Mouse (Mus musculus) lung, embryonic 14.5 days (tissue): ENCODE measurements around the gene Rgcc. TPM values are rescaled to one million over a fixed set of nuclear protein-coding genes. Genes with fewer than 3 reads are reported as not detected.

ENCODE experiments used
- ATAC-seq: fragments of 200-750 bp; cut with Nextera tagmentation; 2 replicates; pipeline ENCODE4 v1.8.0; 2017; ENCODE audit warnings: mild to moderate bottlenecking, moderate TSS enrichment, moderate library complexity; ENCODE audit not compliant: insufficient read depth
- DNase-seq: peaks from one replicate; pipeline ENCODE4 v3.0.0-alpha.2; 2015
- H3K27ac ChIP-seq: fragments of 300-500 bp; sonication (generic); 2 replicates; pipeline ENCODE4 v1.5.1; 2014; ENCODE audit warnings: low read depth, mild to moderate bottlenecking, moderate library complexity
- H3K27me3 ChIP-seq: fragments of 300-500 bp; sonication (generic); 2 replicates; pipeline ENCODE4 v1.6.1; 2014; ENCODE audit warnings: low read length, control low read depth; ENCODE audit not compliant: insufficient read depth
- H3K36me3 ChIP-seq: fragments of 300-500 bp; sonication (generic); 2 replicates; pipeline ENCODE4 v1.6.1; 2014; ENCODE audit warnings: control low read depth; ENCODE audit not compliant: insufficient read depth
- H3K4me1 ChIP-seq: fragments of 300-500 bp; sonication (generic); 2 replicates; pipeline ENCODE4 v1.6.1; 2014; ENCODE audit warnings: antibody characterized with exemption, control low read depth; ENCODE audit not compliant: insufficient read depth
- H3K4me2 ChIP-seq: fragments of 300-500 bp; sonication (generic); 2 replicates; pipeline ENCODE4 v1.6.1; 2014; ENCODE audit warnings: mild to moderate bottlenecking
- H3K4me3 ChIP-seq: fragments of 300-500 bp; sonication (generic); 2 replicates; pipeline ENCODE4 v1.5.1; 2014; ENCODE audit warnings: low read depth, low read length
- H3K9ac ChIP-seq: fragments of 300-500 bp; sonication (generic); 2 replicates; pipeline ENCODE4 v1.6.1; 2014
- H3K9me3 ChIP-seq: fragments of 300-500 bp; sonication (generic); 2 replicates; pipeline ENCODE4 v1.6.1; 2016; ENCODE audit warnings: low read depth, low read length, control low read depth
- CTCF ChIP-seq: IDR thresholded peaks from 2 replicates; pipeline ENCODE4 v1.5.1; 2016; ENCODE audit warnings: antibody characterized with exemption, low read depth
- WGBS: fragments of 180-500 bp; shearing (Covaris S2); extraction: QIAGEN DNeasy Blood & Tissue Kit; methylation state at CpG from one replicate; pipeline ENCODE4 v1.1.7; 2014; 5-methylcytosine and 5-hydroxymethylcytosine counted together
- polyA plus RNA-seq: library from polyadenylated mRNA; unstranded; fragments of >200 nt; fragmentation: Nextera tagmentation; extraction: Ambion mirVana; gene quantifications from 2 replicates; pipeline ENCODE4 v1.2.1, GENCODE M21; 2014

Rgcc gene
- polyA plus RNA-seq, 1 experiment from 2014 or later: 137 TPM

- H3K4me1 ChIP-seq: peaks cover 5% of the 10 kb centered on the region
- H3K9me3 ChIP-seq: no peaks in the 10 kb centered on the region
- 53% methylated on average over 5 of the region's 5 CpGs for WGBS
- H3K27me3 ChIP-seq: no peaks in the 10 kb centered on the region
- ATAC-seq: no peak
- no peak for TF ChIP-seq CTCF
- no peak for DNase-seq
- no peak overlapping the region for H3K27ac ChIP-seq
- H3K4me3 ChIP-seq: no peak overlapping the region
- H3K9ac ChIP-seq: no peak overlapping the region
- peak overlapping the region; percentile 35; the same call in 1 of the 2 replicates for H3K4me2 ChIP-seq
- no peaks in the 10 kb centered on the region for H3K36me3 ChIP-seq
Observed at GRCm38 (mm10) chr14:79294950-79295349, 6.5 kb downstream of the Rgcc start.

GRCm38 (mm10) chr14:79294051-79294814, 7.2 kb downstream of the Rgcc start:
- TF ChIP-seq CTCF: no peak
- no peak for DNase-seq
- Histone ChIP-seq H3K9me3 (no peaks in the 10 kb centered on the region), H3K9ac (no peak overlapping the region), H3K36me3 (no peaks in the 10 kb centered on the region), H3K4me2 (no peak overlapping the region), H3K27me3 (no peaks in the 10 kb centered on the region), H3K27ac (peak overlapping the region; percentile 40; the same call in 1 of the 2 replicates), H3K4me3 (no peak overlapping the region), H3K4me1 (peaks cover 5% of the 10 kb centered on the region; the same call in 1 of the 2 replicates)
- no peak for ATAC-seq
- WGBS: 63% methylated on average over 8 of the region's 8 CpGs

- H3K27me3 ChIP-seq: no peaks in the 10 kb centered on the region
- H3K4me1 ChIP-seq: peaks cover 5% of the 10 kb centered on the region; the same call in 1 of the 2 replicates
- DNase-seq: peak; percentile 57
- no peak overlapping the region for H3K4me3 ChIP-seq
- no peak for TF ChIP-seq CTCF
- peak overlapping the region; percentile 40; the same call in 1 of the 2 replicates for H3K27ac ChIP-seq
- ATAC-seq: peak; percentile 10; the same call in 1 of the 2 replicates
- no peak overlapping the region for H3K9ac ChIP-seq
- no peaks in the 10 kb centered on the region for H3K36me3 ChIP-seq
- 50% methylated on average over 11 of the region's 16 CpGs for WGBS
- no peaks in the 10 kb centered on the region for H3K9me3 ChIP-seq
- no peak overlapping the region; the same call in 1 of the 2 replicates for H3K4me2 ChIP-seq
Observed at GRCm38 (mm10) chr14:79293119-79293780, 8.2 kb downstream of the Rgcc start.

- H3K4me1 ChIP-seq: peaks cover 5% of the 10 kb centered on the region; the same call in 1 of the 2 replicates
- no peak overlapping the region for H3K27ac ChIP-seq
- no peak overlapping the region for H3K4me3 ChIP-seq
- H3K9me3 ChIP-seq: no peaks in the 10 kb centered on the region
- TF ChIP-seq CTCF: no peak
- ATAC-seq: no peak
- no peaks in the 10 kb centered on the region for H3K27me3 ChIP-seq
- H3K36me3 ChIP-seq: no peaks in the 10 kb centered on the region
- WGBS: 85% methylated on average over 4 of the region's 4 CpGs
- no peak overlapping the region for H3K4me2 ChIP-seq
- H3K9ac ChIP-seq: no peak overlapping the region
- DNase-seq: no peak
Observed at GRCm38 (mm10) chr14:79291629-79292028, 9.8 kb downstream of the Rgcc start.

- H3K4me2 ChIP-seq: no peak overlapping the region
- no peak overlapping the region for H3K4me3 ChIP-seq
- H3K4me1 ChIP-seq: peaks cover 5% of the 10 kb centered on the region; the same call in 1 of the 2 replicates
Observed at GRCm38 (mm10) chr14:79290683-79291425, 10.6 kb downstream of the Rgcc start.

GRCm38 (mm10) chr14:79289909-79290308, 11.5 kb downstream of the Rgcc start:
- ATAC-seq (no peak), DNase-seq (peak; percentile 42)
- H3K4me2 ChIP-seq: peak overlapping the region; percentile 13; the same call in 1 of the 2 replicates
- H3K27ac ChIP-seq: no peak overlapping the region
- H3K9ac ChIP-seq: no peak overlapping the region
- H3K4me3 ChIP-seq: no peak overlapping the region
- no peaks in the 10 kb centered on the region for H3K36me3 ChIP-seq
- WGBS: 22% methylated on average over 9 of the region's 9 CpGs
- TF ChIP-seq CTCF: no peak
- H3K9me3 ChIP-seq: no peaks in the 10 kb centered on the region
- no peaks in the 10 kb centered on the region for H3K27me3 ChIP-seq
- peaks cover 5% of the 10 kb centered on the region; the same call in 1 of the 2 replicates for H3K4me1 ChIP-seq

More at GRCm38 (mm10) chr14:79290683-79291425, 10.6 kb downstream of the Rgcc start:
- Histone ChIP-seq H3K9me3 (no peaks in the 10 kb centered on the region), H3K27me3 (no peaks in the 10 kb centered on the region), H3K9ac (no peak overlapping the region), H3K36me3 (no peaks in the 10 kb centered on the region), H3K27ac (no peak overlapping the region)
- WGBS: 43% methylated on average over 15 of the region's 15 CpGs
- ATAC-seq: no peak
- DNase-seq: no peak
- no peak for TF ChIP-seq CTCF
